Mouse (Mus musculus): ENCODE measurements around the gene Lemd1.

GRCm38 (mm10) chr1:132229667-132230066 lies 38.4 kb downstream of the Lemd1 start, which contains the start of gene Gm10188:
- TF ChIP-seq CTCF (IDR thresholded peaks at IDR 0.05) (no peak), EP300 (IDR thresholded peaks at IDR 0.05) (no peak)

Data from lung, postnatal 0 days (tissue).